Mouse (Mus musculus): ENCODE results near the gene Lpcat2b. TPM values are rescaled to one million over a fixed set of nuclear protein-coding genes. Genes with fewer than 3 reads are reported as not detected.

Gene Lpcat2b
- polyA plus RNA-seq, 1 experiment = not detected

GRCm38 (mm10) chr5:107438353-107438752, 7.0 kb downstream of the Lpcat2b start:
- Histone ChIP-seq H3K9me3 (ENCODE audit: control insufficient read depth, low read length) (no peaks in the 10 kb centered on the region), H3K4me3 (replicated peaks) (peak overlapping the region; percentile 91), H3K4me1 (ENCODE audit: control insufficient read depth) (peaks cover 54% of the 10 kb centered on the region), H3K27me3 (ENCODE audit: control insufficient read depth) (peaks cover 10% of the 10 kb centered on the region), H3K36me3 (ENCODE audit: control insufficient read depth) (peaks cover 2% of the 10 kb centered on the region; the same call in 1 of the 2 replicates)
- TF ChIP-seq GATA1 (IDR thresholded peaks at IDR 0.05; ENCODE audit: low read length) = no peak
- TF ChIP-seq TAL1 (IDR thresholded peaks at IDR 0.05; ENCODE audit: low read length) = no peak

- TF ChIP-seq GATA1 (IDR thresholded peaks at IDR 0.05; ENCODE audit: low read length) (no peak), TAL1 (IDR thresholded peaks at IDR 0.05; ENCODE audit: low read length) (no peak)
- peaks cover 42% of the 10 kb centered on the region for H3K4me1 ChIP-seq (ENCODE audit: control insufficient read depth)
- H3K4me3 ChIP-seq (replicated peaks) = no peak overlapping the region
Observed at GRCm38 (mm10) chr5:107441881-107442280, 10.5 kb downstream of the Lpcat2b start.

DNA sequence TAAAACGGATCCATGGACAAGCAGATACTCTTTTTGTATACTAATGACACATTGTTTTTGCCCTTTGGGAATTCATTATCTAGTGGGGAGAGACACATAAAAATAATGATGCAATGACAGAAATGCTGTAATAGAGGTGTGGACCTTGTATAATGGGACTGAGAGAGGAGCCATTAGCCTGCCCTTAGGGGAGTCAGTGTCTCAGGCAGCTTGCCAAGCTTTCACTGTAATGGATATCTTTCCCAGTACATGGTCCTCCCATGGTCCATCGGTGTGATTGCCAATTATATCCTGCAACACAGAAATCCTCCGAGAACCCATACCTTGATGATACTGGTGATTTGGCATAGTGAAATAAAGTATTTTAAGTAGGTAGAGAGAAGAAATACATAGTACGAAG, 12.9 kb downstream of the Lpcat2b start:
- no peaks in the 10 kb centered on the region for H3K9me3 ChIP-seq (ENCODE audit: control insufficient read depth, low read length)
- TF ChIP-seq GATA1 (IDR thresholded peaks at IDR 0.05; ENCODE audit: low read length) = no peak
- TF ChIP-seq TAL1 (IDR thresholded peaks at IDR 0.05; ENCODE audit: low read length) = no peak
- H3K27me3 ChIP-seq (ENCODE audit: control insufficient read depth) = no peaks in the 10 kb centered on the region
- no peak overlapping the region for H3K4me3 ChIP-seq (replicated peaks)
- peaks cover 21% of the 10 kb centered on the region for H3K4me1 ChIP-seq (ENCODE audit: control insufficient read depth)
- peaks cover 2% of the 10 kb centered on the region; the same call in 1 of the 2 replicates for H3K36me3 ChIP-seq (ENCODE audit: control insufficient read depth)

More at GRCm38 (mm10) chr5:107441881-107442280, 10.5 kb downstream of the Lpcat2b start:
- Histone ChIP-seq H3K27me3 (ENCODE audit: control insufficient read depth) (no peaks in the 10 kb centered on the region), H3K9me3 (ENCODE audit: control insufficient read depth, low read length) (no peaks in the 10 kb centered on the region), H3K36me3 (ENCODE audit: control insufficient read depth) (peaks cover 4% of the 10 kb centered on the region)

DNA sequence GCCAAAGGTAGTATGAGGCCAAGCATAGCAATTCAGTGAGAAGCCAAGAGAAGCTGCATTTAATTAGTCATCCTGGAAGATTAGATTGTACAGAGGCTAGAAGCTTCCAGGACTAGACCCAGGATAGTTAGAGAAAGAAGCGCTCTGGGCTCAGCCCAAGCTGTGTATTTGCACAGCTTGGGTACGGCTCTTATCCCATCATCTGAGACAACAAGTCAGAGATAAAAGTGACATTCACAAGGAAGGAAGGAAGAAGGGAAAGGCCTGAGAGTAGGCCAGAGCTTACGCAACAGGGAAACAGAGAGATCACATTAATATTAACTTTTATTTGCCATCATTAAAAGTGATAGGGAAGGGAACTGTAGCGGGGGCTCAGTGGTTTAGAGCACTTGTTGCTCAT, 16.6 kb downstream of the Lpcat2b start:
- Histone ChIP-seq H3K9me3 (ENCODE audit: control insufficient read depth, low read length) (no peaks in the 10 kb centered on the region), H3K4me3 (replicated peaks) (no peak overlapping the region), H3K36me3 (ENCODE audit: control insufficient read depth) (peaks cover 4% of the 10 kb centered on the region; the same call in 1 of the 2 replicates), H3K27me3 (ENCODE audit: control insufficient read depth) (no peaks in the 10 kb centered on the region), H3K4me1 (ENCODE audit: control insufficient read depth) (no peaks in the 10 kb centered on the region)
- TF ChIP-seq GATA1 (IDR thresholded peaks at IDR 0.05; ENCODE audit: low read length) (no peak), TAL1 (IDR thresholded peaks at IDR 0.05; ENCODE audit: low read length) (no peak)

DNA sequence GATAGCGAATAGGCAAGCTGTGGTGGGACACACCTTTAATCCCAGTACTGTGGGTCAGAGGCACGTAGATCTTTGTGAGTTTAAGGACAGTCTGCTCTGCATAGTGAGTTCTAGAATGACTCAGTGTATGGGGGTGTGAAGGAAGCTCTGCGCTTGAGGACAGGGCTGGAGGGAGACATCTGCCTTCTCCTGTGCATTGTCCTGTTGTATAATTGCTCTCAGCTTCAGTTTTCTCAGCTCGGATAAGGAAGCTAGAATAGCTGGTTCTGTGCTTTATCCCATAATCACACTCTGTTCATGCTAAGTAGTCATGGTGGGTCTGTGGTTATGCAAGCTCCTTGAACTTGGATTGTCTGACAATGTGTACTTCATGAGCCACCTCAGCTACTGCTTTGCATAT, 17.4 kb downstream of the Lpcat2b start:
- TF ChIP-seq TAL1 (IDR thresholded peaks at IDR 0.05; ENCODE audit: low read length) (no peak), GATA1 (IDR thresholded peaks at IDR 0.05; ENCODE audit: low read length) (no peak)

GRCm38 (mm10) chr5:107449620-107450019, 18.3 kb downstream of the Lpcat2b start:
- no peaks in the 10 kb centered on the region for H3K4me1 ChIP-seq (ENCODE audit: control insufficient read depth)
- H3K4me3 ChIP-seq (replicated peaks) = no peak overlapping the region
- no peaks in the 10 kb centered on the region for H3K27me3 ChIP-seq (ENCODE audit: control insufficient read depth)
- H3K36me3 ChIP-seq (ENCODE audit: control insufficient read depth) = peaks cover 8% of the 10 kb centered on the region
- no peak for TF ChIP-seq GATA1 (IDR thresholded peaks at IDR 0.05; ENCODE audit: low read length)
- TF ChIP-seq TAL1 (IDR thresholded peaks at IDR 0.05; ENCODE audit: low read length) = no peak
- H3K9me3 ChIP-seq (ENCODE audit: control insufficient read depth, low read length) = no peaks in the 10 kb centered on the region

More for the DNA sequence above, 17.4 kb downstream of the Lpcat2b start:
- Histone ChIP-seq H3K4me1 (ENCODE audit: control insufficient read depth) (no peaks in the 10 kb centered on the region), H3K36me3 (ENCODE audit: control insufficient read depth) (peaks cover 6% of the 10 kb centered on the region), H3K9me3 (ENCODE audit: control insufficient read depth, low read length) (no peaks in the 10 kb centered on the region), H3K27me3 (ENCODE audit: control insufficient read depth) (no peaks in the 10 kb centered on the region), H3K4me3 (replicated peaks) (no peak overlapping the region)

DNA sequence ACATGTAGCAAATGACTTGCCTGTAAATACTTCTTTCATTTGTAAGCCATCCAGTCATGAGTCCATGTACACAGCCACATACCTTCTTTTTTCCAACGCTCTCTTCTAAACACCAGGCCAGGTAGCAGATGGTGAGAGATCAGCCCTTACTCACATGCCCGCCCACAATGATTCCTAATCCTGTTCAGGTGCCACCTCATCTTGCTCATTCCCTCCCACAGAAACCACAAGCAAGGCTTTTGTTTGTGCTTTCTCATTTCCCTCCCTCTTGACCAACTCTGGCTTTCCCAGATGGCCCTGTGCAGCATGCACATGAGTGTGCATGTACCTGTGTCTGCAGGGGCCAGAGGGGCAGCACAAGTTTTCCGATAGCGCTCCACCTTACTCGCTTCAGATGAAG, 18.9 kb downstream of the Lpcat2b start:
- Histone ChIP-seq H3K27me3 (ENCODE audit: control insufficient read depth) (no peaks in the 10 kb centered on the region), H3K36me3 (ENCODE audit: control insufficient read depth) (peaks cover 9% of the 10 kb centered on the region), H3K4me3 (replicated peaks) (no peak overlapping the region), H3K4me1 (ENCODE audit: control insufficient read depth) (no peaks in the 10 kb centered on the region), H3K9me3 (ENCODE audit: control insufficient read depth, low read length) (no peaks in the 10 kb centered on the region)
- no peak for TF ChIP-seq TAL1 (IDR thresholded peaks at IDR 0.05; ENCODE audit: low read length)
- no peak for TF ChIP-seq GATA1 (IDR thresholded peaks at IDR 0.05; ENCODE audit: low read length)

DNA sequence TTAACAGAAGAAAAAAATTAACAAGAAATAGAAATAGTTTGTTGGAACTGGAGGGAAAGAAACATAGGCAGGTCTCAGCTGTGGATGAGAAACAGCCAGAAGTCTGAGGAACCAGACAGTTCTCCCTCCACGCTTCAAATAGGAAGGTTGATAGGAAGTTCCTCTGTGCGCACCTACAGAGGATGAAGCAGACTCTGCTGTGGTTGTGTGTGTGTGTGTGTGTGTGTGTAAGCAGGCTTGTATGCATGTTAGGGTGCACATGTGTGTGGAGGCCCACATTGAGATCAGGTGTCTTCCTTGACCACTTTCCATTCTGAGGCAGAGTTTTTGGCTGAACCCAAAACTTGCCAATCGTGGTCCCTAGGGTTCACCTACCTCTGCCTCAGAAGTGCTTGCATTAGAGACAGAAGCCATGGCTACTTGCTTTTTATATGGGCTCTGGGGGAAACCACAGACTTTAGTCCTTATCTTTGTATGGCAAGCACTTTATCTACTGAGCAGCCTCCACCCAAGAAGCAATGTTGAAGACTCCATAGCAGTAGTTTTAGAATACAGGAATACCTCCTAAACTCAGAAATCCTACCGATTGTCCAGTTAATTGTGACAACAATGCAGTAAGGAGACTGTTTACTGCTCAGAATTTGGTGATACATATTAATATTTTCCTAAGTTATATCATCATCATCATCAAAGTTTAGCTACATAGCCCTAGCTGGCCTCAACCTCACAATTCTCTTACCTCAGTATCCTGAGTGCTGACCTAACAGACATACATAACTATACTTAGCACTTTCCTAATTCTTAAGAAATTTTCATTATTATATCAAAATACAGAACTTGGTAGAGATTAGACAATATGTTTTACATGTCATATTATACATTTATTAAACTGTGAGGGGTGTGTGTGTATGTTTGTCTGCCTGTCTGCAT, 31.1 kb downstream of the Lpcat2b start:
- no peaks in the 10 kb centered on the region for H3K27me3 ChIP-seq (ENCODE audit: control insufficient read depth)
- H3K36me3 ChIP-seq (ENCODE audit: control insufficient read depth) = peaks cover 16% of the 10 kb centered on the region
- H3K4me3 ChIP-seq (replicated peaks) = no peak overlapping the region
- peaks cover 27% of the 10 kb centered on the region for H3K4me1 ChIP-seq (ENCODE audit: control insufficient read depth)
- H3K9me3 ChIP-seq (ENCODE audit: control insufficient read depth, low read length) = no peaks in the 10 kb centered on the region
- TF ChIP-seq GATA1 (IDR thresholded peaks at IDR 0.05; ENCODE audit: low read length) = peak; percentile 56
- TF ChIP-seq TAL1 (IDR thresholded peaks at IDR 0.05; ENCODE audit: low read length) = no peak

GRCm38 (mm10) chr5:107466501-107466900, 35.2 kb downstream of the Lpcat2b start:
- no peaks in the 10 kb centered on the region for H3K9me3 ChIP-seq (ENCODE audit: control insufficient read depth, low read length)
- no peak for TF ChIP-seq GATA1 (IDR thresholded peaks at IDR 0.05; ENCODE audit: low read length)
- no peak for TF ChIP-seq TAL1 (IDR thresholded peaks at IDR 0.05; ENCODE audit: low read length)
- H3K27me3 ChIP-seq (ENCODE audit: control insufficient read depth) = no peaks in the 10 kb centered on the region
- H3K36me3 ChIP-seq (ENCODE audit: control insufficient read depth) = peaks cover 12% of the 10 kb centered on the region
- H3K4me3 ChIP-seq (replicated peaks) = no peak overlapping the region
- peaks cover 48% of the 10 kb centered on the region for H3K4me1 ChIP-seq (ENCODE audit: control insufficient read depth)
